Mouse (Mus musculus) gastrocnemius, postnatal 4 days (tissue): Measurements from ENCODE around the gene Cltc. TPM values are rescaled to one million over a fixed set of nuclear protein-coding genes. Genes with fewer than 3 reads are reported as not detected.
"Not testable (repeated sequence)": the region's sequence is repeated elsewhere in the genome, so short reads cannot be mapped to it uniquely, and the experiment has no call there.

Source experiments
- DNase-seq, 2 experiments: peaks; one replicate each; pipeline ENCODE4 v3.0.0; 2021 to 2022; ENCODE audit warnings: low spot score in 2 of 2, mixed read lengths in 2 of 2
- long read RNA-seq, 2 experiments: library from polyadenylated mRNA; stranded (forward); transcript quantifications; one replicate each; pipeline ENCODE4 v2.0.0; 2021
- total RNA-seq, 2 experiments: library from RNA; stranded (reverse); gene quantifications; 2 replicates each; pipeline ENCODE4 v1.2.3; 2021

The Cltc gene
- 100 to 1,000 TPM; 185 to 196 TPM for total RNA-seq
- long read RNA-seq, experiment 1, full-length matches to known transcripts, result 26 of 58 reads
- long read RNA-seq, experiment 1, partial matches to known transcripts, result 16 of 58 reads
- long read RNA-seq, experiment 1, other reads (novel, unspliced or antisense), result 16 of 58 reads
- long read RNA-seq, experiment 2, full-length matches to known transcripts, result 31 of 78 reads
- long read RNA-seq, experiment 2, partial matches to known transcripts, result 18 of 78 reads
- long read RNA-seq, experiment 2, other reads (novel, unspliced or antisense), result 29 of 78 reads

- peak; percentile 94 to 95 for DNase-seq
Measured at GRCm38 (mm10) chr11:86757480-86758371, at the start of gene Cltc. Gene Cltc, minus strand, starts transcription at chr11:86757565.

GRCm38 (mm10) chr11:86807001-86807477 lies 49.7 kb upstream of the Cltc start:
- peak; percentile 19 to 27 for DNase-seq

- DNase-seq, result no peak
Measured at GRCm38 (mm10) chr11:86794161-86794560, 36.8 kb upstream of the Cltc start.

- not testable (repeated sequence) for DNase-seq
Measured at GRCm38 (mm10) chr11:86787436-86787835, 30.1 kb upstream of the Cltc start.

- no peak for DNase-seq
Measured at GRCm38 (mm10) chr11:86785767-86786166, 28.4 kb upstream of the Cltc start.

DNA sequence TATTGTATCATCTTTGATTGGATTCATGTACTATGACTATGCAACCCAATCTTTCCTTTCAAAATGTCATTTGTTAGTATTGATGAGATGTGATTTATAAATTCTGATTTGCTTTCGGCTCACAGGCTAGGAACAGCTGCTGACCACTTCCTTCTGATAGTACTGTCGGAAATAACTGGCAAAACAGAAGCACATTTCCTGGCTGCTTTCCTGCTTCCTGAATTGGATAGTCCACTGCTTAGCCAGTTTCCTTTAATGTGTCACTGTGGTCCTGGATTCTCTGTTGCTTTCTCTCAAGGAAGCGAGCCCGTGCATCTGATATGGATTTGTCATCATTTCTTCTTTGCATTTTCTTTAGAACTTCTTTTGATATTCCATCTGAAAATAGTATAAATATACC lies 12.5 kb upstream of the Cltc start:
- DNase-seq, result no peak

GRCm38 (mm10) chr11:86764501-86764900 lies 7.1 kb upstream of the Cltc start:
- no peak for DNase-seq

- not testable (repeated sequence) for DNase-seq
Measured at GRCm38 (mm10) chr11:86763127-86763526, 5.8 kb upstream of the Cltc start.

GRCm38 (mm10) chr11:86760357-86760756 lies 3.0 kb upstream of the Cltc start:
- DNase-seq, result no peak

GRCm38 (mm10) chr11:86759886-86760285 lies 2.5 kb upstream of the Cltc start:
- no peak for DNase-seq

GRCm38 (mm10) chr11:86759226-86759625 lies 1.9 kb upstream of the Cltc start:
- DNase-seq, result no peak

DNA sequence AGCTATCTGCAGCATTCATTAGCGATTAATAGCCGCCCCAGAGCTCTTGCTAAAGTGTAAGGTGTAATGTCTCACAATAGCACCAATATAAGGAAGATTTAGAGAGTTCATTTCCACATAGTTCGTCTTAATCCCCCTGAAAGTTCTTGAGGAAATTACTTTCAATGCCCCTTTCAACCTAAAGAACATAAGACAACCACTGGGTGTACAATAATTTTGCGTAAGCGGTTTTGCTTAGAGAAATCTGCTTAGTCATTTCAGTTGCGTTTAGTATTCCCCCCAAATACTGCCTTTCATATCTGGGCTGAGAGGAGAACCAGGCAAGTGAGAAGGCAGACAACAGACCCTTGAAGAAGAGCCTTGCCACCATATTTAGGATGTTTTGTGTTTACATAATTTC lies 1.2 kb upstream of the Cltc start:
- DNase-seq, result no peak

GRCm38 (mm10) chr11:86757142-86757479 lies 254 bp downstream of the Cltc start:
- no peak for DNase-seq

GRCm38 (mm10) chr11:86756156-86757141 lies 916 bp downstream of the Cltc start:
- DNase-seq, result peak; percentile 19 to 29

GRCm38 (mm10) chr11:86752404-86752803 lies 5.0 kb downstream of the Cltc start:
- DNase-seq, result no peak

- no peak for DNase-seq
Measured at GRCm38 (mm10) chr11:86751010-86751409, 6.4 kb downstream of the Cltc start.

- no peak for DNase-seq
Measured at GRCm38 (mm10) chr11:86749776-86750423, 7.5 kb downstream of the Cltc start.

DNA sequence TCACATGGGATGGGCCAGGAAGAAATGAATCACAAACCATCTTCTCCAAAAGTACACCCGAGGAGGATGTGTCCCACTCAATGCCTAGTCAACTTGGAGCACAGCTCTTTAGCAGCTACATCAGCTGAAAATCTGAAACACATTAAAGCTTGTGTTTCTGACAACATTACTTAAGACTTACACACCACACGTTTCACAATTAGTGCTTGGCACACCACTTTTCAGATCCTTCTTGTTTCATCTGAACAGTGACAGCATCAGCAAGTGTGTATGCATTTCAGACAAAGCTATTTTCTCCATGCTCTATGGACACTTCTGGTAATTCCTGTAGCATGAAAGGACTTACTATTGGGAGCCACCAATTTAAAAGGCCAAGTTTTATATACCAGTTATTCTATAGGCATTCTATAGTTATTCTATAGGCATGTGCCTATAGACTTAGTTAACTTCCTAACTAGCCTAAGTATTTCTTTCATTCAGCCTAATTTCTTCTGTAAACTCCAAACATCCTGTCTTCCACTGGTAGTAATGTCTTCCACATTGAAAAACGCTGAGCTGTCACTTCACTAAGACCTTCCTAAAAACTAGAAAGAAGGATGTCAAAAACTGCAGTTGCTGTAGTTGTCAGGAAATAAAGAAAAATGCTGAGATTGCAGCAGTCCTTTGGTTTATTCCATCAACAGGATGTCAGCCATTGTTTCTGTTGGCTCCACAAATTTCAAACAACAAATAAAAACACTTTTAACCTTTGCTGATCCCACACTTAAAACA lies 11.5 kb downstream of the Cltc start:
- no peak for DNase-seq

GRCm38 (mm10) chr11:86742605-86743004 lies 14.8 kb downstream of the Cltc start:
- DNase-seq, result no peak

GRCm38 (mm10) chr11:86741505-86741904 lies 15.9 kb downstream of the Cltc start:
- no peak for DNase-seq
